Comparison of ENCODE assay signal across 22 mouse cellular contexts in genomic region chr8:81858393-81858792, GRCm38 (mm10).
DNase-seq lines count a peak whose midpoint lies in the region; TF ChIP-seq lines count a peak whose summit lies in the region.
"Had no signal": no experiment of that assay in that cellular context is flagged by ENCODE, and none has a peak within 500 bp of the region (broad histone marks: within the 10 kb centered on the region; RNA-seq: fewer than 3 reads in every experiment).

No protein-coding gene starts in this region.

- in situ Hi-C loops in CH12.LX (cut with MboI; ENCODE audit: low pct_ligation_motif_present, low pct_unique_long_range_greater_than_20kb, low sequenced_read_pairs): no loop called here

- peak overlapping the region; percentile 32; the same call in 1 of the 2 replicates for H3K27ac ChIP-seq in gastrocnemius, adult 2 months
- H3K27ac ChIP-seq in CH12.LX (ENCODE audit: insufficient read depth, low read depth): no peak overlapping the region

- dilution Hi-C loops in CH12.LX (cut with MboI; ENCODE audit: extremely low pct_ligation_motif_present, extremely low pct_unique_long_range_greater_than_20kb, low sequenced_read_pairs): no loop called here

- no peak for DNase-seq in gastrocnemius, adult 2 months
- no peak for DNase-seq in gastrocnemius, postnatal 25 days
- peak; percentile 10 for DNase-seq in A20 (ENCODE audit: low read depth, low spot score)
- DNase-seq in CH12.LX (ENCODE audit: extremely low read depth): peak; percentile 55
- peak; percentile 25 for DNase-seq in splenic B cell, adult 2 months (ENCODE audit: low read depth, low spot score)
- DNase-seq in ovary, postnatal 10 days (ENCODE audit: low spot score): no peak
- no peak for DNase-seq in adipocyte (ENCODE audit: low spot score)
- DNase-seq in layer of hippocampus, postnatal 14 days (ENCODE audit: low spot score in 2 of 2): no peak
- DNase-seq: adrenal gland, adult 2 months; adrenal gland, adult 8-10 months; adrenal gland, postnatal 10 days; adrenal gland, postnatal 14 days; adrenal gland, postnatal 25 days; adrenal gland, postnatal 36 days; B cell, adult 2 months; cerebellum, adult 11 months; cerebellum, adult 11-12 months; cerebellum, adult 18-20 months; cerebellum, adult 2 months; cerebellum, adult 8-10 months had no signal

- intact Hi-C loops in gastrocnemius, adult 2 months (cut with DNase I): no loop called here

- TF ChIP-seq EP300 in CH12.LX (IDR thresholded peaks at IDR 0.05; ENCODE audit: low read length): peak; percentile 79

- no peak overlapping the region for H3K4me2 ChIP-seq in CH12.LX (ENCODE audit: insufficient read depth, low read depth, poor library complexity, severe bottlenecking)

- no peaks in the 10 kb centered on the region for H3K36me3 ChIP-seq in CH12.LX (replicated peaks in 1 of 2; ENCODE audit: control insufficient read depth in 1 of 2, insufficient read depth in 1 of 2, low read length in 1 of 2)
- no peaks in the 10 kb centered on the region for H3K36me3 ChIP-seq in splenic B cell, adult 2 months (ENCODE audit: control insufficient read depth, insufficient read depth, low read length, poor library complexity, severe bottlenecking)

- H3K79me2 ChIP-seq in CH12.LX (replicated peaks; ENCODE audit: control insufficient read depth, extremely low read depth, insufficient read depth, poor library complexity, severe bottlenecking): no peaks in the 10 kb centered on the region

- no peak for TF ChIP-seq POLR2A in CH12.LX (IDR thresholded peaks at IDR 0.05; ENCODE audit: low read depth, low read length)

- no peaks in the 10 kb centered on the region for H3K27me3 ChIP-seq in CH12.LX (replicated peaks)
- H3K27me3 ChIP-seq in splenic B cell, adult 2 months (ENCODE audit: control insufficient read depth, insufficient read depth, low read length, poor library complexity, severe bottlenecking): no peaks in the 10 kb centered on the region
- H3K27me3 ChIP-seq: Patski had no signal

- no peaks in the 10 kb centered on the region for H3K9me3 ChIP-seq in CH12.LX (replicated peaks; ENCODE audit: low read length)
- H3K9me3 ChIP-seq: G1E had no signal

- H3K9ac ChIP-seq in CH12.LX (ENCODE audit: insufficient read depth, low read depth): no peak overlapping the region

- peaks cover 6 to 52% of the 10 kb centered on the region in 2 experiments; a peak in 3 of 4 replicates for H3K4me1 ChIP-seq in CH12.LX (ENCODE audit: control insufficient read depth in 1 of 2, insufficient read depth in 2 of 2)

- no peak for TF ChIP-seq RAD21 in CH12.LX (IDR thresholded peaks at IDR 0.05; ENCODE audit: low read depth, low read length)

- peak overlapping the region; percentile 67 for H3K4me3 ChIP-seq in gastrocnemius, adult 2 months
- peak overlapping the region in 1 of 3 experiments; percentile 15 for H3K4me3 ChIP-seq in CH12.LX (replicated peaks in 1 of 3; ENCODE audit: low read depth in 2 of 3, low read length in 2 of 3, poor library complexity in 1 of 3)

- no peak for TF ChIP-seq CTCF in gastrocnemius, adult 2 months (IDR thresholded peaks at IDR 0.05)
- no peak for TF ChIP-seq CTCF in CH12.LX (conservative IDR thresholded peaks at IDR 0.05 in 1 of 2, IDR thresholded peaks at IDR 0.05 in 1 of 2; ENCODE audit: low read depth in 2 of 2, low read length in 2 of 2)

TF ChIP-seq in CH12.LX, 34 proteins besides CTCF, POLR2A, EP300 and RAD21:
- TF ChIP-seq PAX5 (IDR thresholded peaks at IDR 0.05; ENCODE audit: low read length): no peak
- peak; percentile 73; the same call in 1 of the 2 replicates for TF ChIP-seq TBP (conservative IDR thresholded peaks at IDR 0.05; ENCODE audit: low read depth, low read length)
- 0 out of 2 replicates have a peak, but pooled peaks have one; percentile 47 for TF ChIP-seq JUND (conservative IDR thresholded peaks at IDR 0.05; ENCODE audit: low read depth, low read length)
- no peak for TF ChIP-seq ZKSCAN1 (IDR thresholded peaks at IDR 0.05; ENCODE audit: borderline replicate concordance, low read depth, low read length)
- TF ChIP-seq IRF4 (IDR thresholded peaks at IDR 0.05; ENCODE audit: low read depth, low read length): peak; percentile 88

Comparison
In these comparisons a context has a peak if more than half of its experiments do, and no peak if none do; other contexts are left out.
1. DNase-seq: peak in A20 (single experiment), CH12.LX (single experiment) and splenic B cell, adult 2 months (single experiment); none in gastrocnemius, adult 2 months (single experiment), gastrocnemius, postnatal 25 days (single experiment), ovary, postnatal 10 days (single experiment), adipocyte (single experiment) and layer of hippocampus, postnatal 14 days (0 of 2).